Comparison of ENCODE assay signal across 8 mouse cellular contexts in genomic region chr1:133225963-133226660, GRCm38 (mm10).
DNase-seq lines count a peak whose midpoint lies in the region; ATAC-seq and TF ChIP-seq lines count a peak whose summit lies in the region.

No protein-coding gene starts in this region.

- no peaks in the 10 kb centered on the region for H3K79me2 ChIP-seq in heart, adult 2 months (replicated peaks; ENCODE audit: control insufficient read depth, insufficient read depth, low read length)

- TF ChIP-seq EP300 in heart, adult 2 months (IDR thresholded peaks at IDR 0.05; ENCODE audit: insufficient read depth, low read depth, low read length): 0 out of 2 replicates have a peak, but pooled peaks have one; percentile 30

- WGBS in heart, adult 2 months: 45% methylated on average over 9 of the region's 9 CpGs
- WGBS in lung, embryonic 16.5 days: 32% methylated on average over 9 of the region's 9 CpGs
- 63% methylated on average over 9 of the region's 9 CpGs for WGBS in small intestine, adult 2 months

- TF ChIP-seq POLR2A in heart, adult 2 months (IDR thresholded peaks at IDR 0.05; ENCODE audit: insufficient read depth, low read depth, low read length): 0 out of 2 replicates have a peak, but pooled peaks have one; percentile 23
- TF ChIP-seq POLR2A in small intestine, adult 2 months (IDR thresholded peaks at IDR 0.05; ENCODE audit: low read depth, low read length): no peak

- no peaks in the 10 kb centered on the region for H3K9me3 ChIP-seq in lung, embryonic 16.5 days (ENCODE audit: control insufficient read depth, low read length)

- H3K36me3 ChIP-seq in heart, adult 2 months (ENCODE audit: control insufficient read depth, insufficient read depth, low read length): peaks cover 5% of the 10 kb centered on the region; the same call in 1 of the 2 replicates
- H3K36me3 ChIP-seq in lung, embryonic 16.5 days (ENCODE audit: control insufficient read depth, insufficient read depth, low read length): no peaks in the 10 kb centered on the region
- no peaks in the 10 kb centered on the region for H3K36me3 ChIP-seq in small intestine, adult 2 months (ENCODE audit: control insufficient read depth, insufficient read depth, low read length)

- peak overlapping the region; percentile 88 for H3K27ac ChIP-seq in heart, adult 2 months
- H3K27ac ChIP-seq in lung, embryonic 16.5 days (ENCODE audit: low read length): peak overlapping the region; percentile 53
- 0 out of 2 replicates have a peak overlapping the region, but pooled peaks have one; percentile 1 for H3K27ac ChIP-seq in small intestine, adult 2 months (ENCODE audit: insufficient read depth, low read depth, low read length)

- ATAC-seq in lung, embryonic 16.5 days (ENCODE audit: low read depth): peak; percentile 37; the same call in 1 of the 2 replicates

- H3K27me3 ChIP-seq in heart, adult 2 months (ENCODE audit: control insufficient read depth, insufficient read depth, low read length): no peaks in the 10 kb centered on the region
- H3K27me3 ChIP-seq in lung, embryonic 16.5 days (ENCODE audit: control insufficient read depth, insufficient read depth, low read depth, low read length): no peaks in the 10 kb centered on the region; the same call in 1 of the 2 replicates
- H3K27me3 ChIP-seq in small intestine, adult 2 months (ENCODE audit: control insufficient read depth, insufficient read depth, low read length): no peaks in the 10 kb centered on the region

- peaks cover 19% of the 10 kb centered on the region for H3K4me1 ChIP-seq in heart, adult 2 months (ENCODE audit: control insufficient read depth, insufficient read depth, low read length)
- peaks cover 22% of the 10 kb centered on the region for H3K4me1 ChIP-seq in lung, embryonic 16.5 days (replicated peaks; ENCODE audit: control insufficient read depth, insufficient read depth, low read length)
- peaks cover 63% of the 10 kb centered on the region for H3K4me1 ChIP-seq in small intestine, adult 2 months (ENCODE audit: control insufficient read depth, insufficient read depth, insufficient read length, low read length)

- peak overlapping the region; percentile 30 for H3K9ac ChIP-seq in heart, adult 2 months (ENCODE audit: low read depth, low read length)
- H3K9ac ChIP-seq in lung, embryonic 16.5 days (ENCODE audit: low read length): no peak overlapping the region

- intact Hi-C loops in heart, adult 2 months (cut with DNase I): loop anchor here (2.0 to 5.0 kb wide), 4 partner anchors 27 to 76 kb away; no protein-coding TSS in a partner anchor

- H3K4me3 ChIP-seq in heart, adult 2 months: peak overlapping the region; percentile 5; the same call in 1 of the 2 replicates
- no peak overlapping the region for H3K4me3 ChIP-seq in lung, embryonic 16.5 days (ENCODE audit: low read length)
- no peak overlapping the region for H3K4me3 ChIP-seq in small intestine, adult 2 months (ENCODE audit: low read depth, low read length)

- peak; percentile 79 for TF ChIP-seq CTCF in heart, adult 2 months (IDR thresholded peaks at IDR 0.05)
- TF ChIP-seq CTCF in small intestine, adult 2 months (IDR thresholded peaks at IDR 0.05; ENCODE audit: extremely low read depth, insufficient read length, insufficient replicate concordance, low read depth, low read length): no peak

- DNase-seq in cerebellum, postnatal 14 days: peak; percentile 49 to 59
- DNase-seq in cerebellum, adult 11-12 months: no peak
- peak; percentile 59 for DNase-seq in ES-CJ7 (ENCODE audit: low read depth, low spot score)
- DNase-seq in heart, adult 2 months: peak; percentile 66 to 80
- peak; percentile 80 for DNase-seq in kidney, postnatal 14 days
- DNase-seq in spleen, postnatal 14 days (ENCODE audit: low spot score in 2 of 2): no peak

- no peak overlapping the region for H3K4me2 ChIP-seq in lung, embryonic 16.5 days (ENCODE audit: low read depth, low read length)

Comparison
In these comparisons a context has a peak if more than half of its experiments do, and no peak if none do; other contexts are left out.
1. DNase-seq: peak in cerebellum, postnatal 14 days (2 of 2), ES-CJ7 (single experiment), heart, adult 2 months (2 of 2) and kidney, postnatal 14 days (single experiment); none in cerebellum, adult 11-12 months (single experiment) and spleen, postnatal 14 days (0 of 2).
2. H3K27ac ChIP-seq: peak in every context shown above with its lines; median percentile 88 in heart, adult 2 months; 53 in lung, embryonic 16.5 days; 1 in small intestine, adult 2 months.